Mouse (Mus musculus): ENCODE results near the gene Ncoa5.

Ncoa5 gene

GRCm38 (mm10) chr2:165034131-165035057, at the start of gene Ncoa5:
Ncoa5 (minus strand) TSS chr2:165034867.
- peak; percentile 92 for DNase-seq (ENCODE audit: low spot score)

- DNase-seq (ENCODE audit: low spot score), result no peak
These were observed 46.6 kb upstream of the Ncoa5 start for GRCm38 (mm10) chr2:165081257-165081656.

GRCm38 (mm10) chr2:165080657-165081056, 46.0 kb upstream of the Ncoa5 start:
- DNase-seq (ENCODE audit: low spot score), result no peak

GRCm38 (mm10) chr2:165078605-165079004, 43.9 kb upstream of the Ncoa5 start:
- no peak for DNase-seq (ENCODE audit: low spot score)

- DNase-seq (ENCODE audit: low spot score), result no peak
These were observed 43.4 kb upstream of the Ncoa5 start for GRCm38 (mm10) chr2:165078045-165078444.

GRCm38 (mm10) chr2:165077055-165077454, 42.4 kb upstream of the Ncoa5 start:
- DNase-seq (ENCODE audit: low spot score), result no peak

GRCm38 (mm10) chr2:165074937-165075336, 40.3 kb upstream of the Ncoa5 start:
- DNase-seq (ENCODE audit: low spot score), result peak; percentile 56

- DNase-seq (ENCODE audit: low spot score), result no peak
These were observed 39.6 kb upstream of the Ncoa5 start for GRCm38 (mm10) chr2:165074081-165074884.

- DNase-seq (ENCODE audit: low spot score), result no peak
These were observed 38.7 kb upstream of the Ncoa5 start for GRCm38 (mm10) chr2:165073381-165073781.

GRCm38 (mm10) chr2:165070096-165070816, 35.6 kb upstream of the Ncoa5 start:
- DNase-seq (ENCODE audit: low spot score), result peak; percentile 7

GRCm38 (mm10) chr2:165068806-165069205, 34.1 kb upstream of the Ncoa5 start:
- no peak for DNase-seq (ENCODE audit: low spot score)

GRCm38 (mm10) chr2:165064489-165064888, 29.8 kb upstream of the Ncoa5 start:
- DNase-seq (ENCODE audit: low spot score), result no peak

- no peak for DNase-seq (ENCODE audit: low spot score)
These were observed 27.2 kb upstream of the Ncoa5 start for GRCm38 (mm10) chr2:165061638-165062433.

- no peak for DNase-seq (ENCODE audit: low spot score)
These were observed 25.3 kb upstream of the Ncoa5 start for GRCm38 (mm10) chr2:165059961-165060360.

- DNase-seq (ENCODE audit: low spot score), result no peak
These were observed 21.9 kb upstream of the Ncoa5 start for GRCm38 (mm10) chr2:165056377-165057085.

- DNase-seq (ENCODE audit: low spot score), result no peak
These were observed 21.2 kb upstream of the Ncoa5 start for GRCm38 (mm10) chr2:165055905-165056304.

GRCm38 (mm10) chr2:165054888-165055852, 20.5 kb upstream of the Ncoa5 start, which contains the start of gene Cd40:
Cd40 (plus strand) TSS chr2:165055627.
- no peak for DNase-seq (ENCODE audit: low spot score)

- DNase-seq (ENCODE audit: low spot score), result no peak
These were observed 16.9 kb upstream of the Ncoa5 start for GRCm38 (mm10) chr2:165051566-165051965.

- no peak for DNase-seq (ENCODE audit: low spot score)
These were observed 16.3 kb upstream of the Ncoa5 start for GRCm38 (mm10) chr2:165050826-165051548.
